Mouse (Mus musculus) liver, postnatal 0 days (tissue): ENCODE measurements around the gene Pard3. TPM values are rescaled to one million over a fixed set of nuclear protein-coding genes. Genes with fewer than 3 reads are reported as not detected.

Source experiments
- ATAC-seq: fragments of 200-750 bp; cut with Nextera tagmentation; 2 replicates; pipeline ENCODE4 v1.8.0; 2017; ENCODE audit warnings: mild to moderate bottlenecking, moderate library complexity
- DNase-seq: peaks from one replicate; pipeline ENCODE4 v3.0.0-alpha.2; 2016
- H3K27ac ChIP-seq: fragments of 300-500 bp; sonication (generic); 2 replicates; pipeline ENCODE4 v1.5.1; 2014; ENCODE audit warnings: antibody characterized with exemption, moderate library complexity, mild to moderate bottlenecking, low read depth
- H3K27me3 ChIP-seq: fragments of 300-500 bp; sonication (generic); 2 replicates; pipeline ENCODE4 v1.6.1; 2014; ENCODE audit warnings: low read length, control low read depth, mixed read lengths; ENCODE audit not compliant: insufficient read depth
- H3K36me3 ChIP-seq: fragments of 300-500 bp; sonication (generic); replicated peaks from 2 replicates; pipeline ENCODE4 v1.6.1; 2014; ENCODE audit warnings: mild to moderate bottlenecking, control low read depth, low read length, moderate library complexity, mixed read lengths; ENCODE audit not compliant: insufficient read depth
- H3K4me1 ChIP-seq: fragments of 300-500 bp; sonication (generic); 2 replicates; pipeline ENCODE4 v1.6.1; 2014; ENCODE audit warnings: antibody characterized with exemption, mild to moderate bottlenecking, control low read depth; ENCODE audit not compliant: insufficient read depth
- H3K4me2 ChIP-seq: fragments of 300-500 bp; sonication (generic); 2 replicates; pipeline ENCODE4 v1.6.1; 2014; ENCODE audit warnings: low read depth, mild to moderate bottlenecking, low read length, moderate library complexity, mixed read lengths
- H3K4me3 ChIP-seq: fragments of 300-500 bp; sonication (generic); 2 replicates; pipeline ENCODE4 v1.5.1; 2014; ENCODE audit warnings: low read depth, low read length
- H3K9ac ChIP-seq: fragments of 300-500 bp; sonication (generic); replicated peaks from 2 replicates; pipeline ENCODE4 v1.6.1; 2014; ENCODE audit warnings: mild to moderate bottlenecking, moderate library complexity
- H3K9me3 ChIP-seq: fragments of 300-500 bp; sonication (generic); 2 replicates; pipeline ENCODE4 v1.6.1; 2016; ENCODE audit warnings: mild to moderate bottlenecking, control low read depth, low read length, mixed read lengths
- CTCF ChIP-seq: sonication (generic); IDR thresholded peaks from 2 replicates; pipeline ENCODE4 v1.5.1; 2016; ENCODE audit warnings: antibody characterized with exemption, low read depth
- EP300 ChIP-seq: IDR thresholded peaks from 2 replicates; pipeline ENCODE4 v1.6.1; 2016; ENCODE audit warnings: antibody characterized with exemption, low read depth, mild to moderate bottlenecking
- WGBS: fragments of 180-500 bp; shearing (Covaris S2); extraction: QIAGEN DNeasy Blood & Tissue Kit; methylation state at CpG from one replicate; pipeline ENCODE4 v1.1.7; 2014; ENCODE audit not compliant: insufficient replicate concordance; 5-methylcytosine and 5-hydroxymethylcytosine counted together
- polyA plus RNA-seq: library from polyadenylated mRNA; unstranded; fragments of >200 nt; fragmentation: Nextera tagmentation; extraction: Ambion mirVana; gene quantifications from 2 replicates; pipeline ENCODE4 v1.2.1, GENCODE M21; 2015

Gene Pard3
- polyA plus RNA-seq, 1 experiment from 2014 or later: 10.2 TPM

- WGBS: 86% methylated on average over 1 of the region's 1 CpGs
- DNase-seq (no peak), ATAC-seq (no peak)
- Histone ChIP-seq H3K9ac (no peak overlapping the region), H3K27me3 (no peaks in the 10 kb centered on the region), H3K4me3 (no peak overlapping the region), H3K27ac (no peak overlapping the region), H3K9me3 (no peaks in the 10 kb centered on the region), H3K36me3 (no peaks in the 10 kb centered on the region), H3K4me2 (no peak overlapping the region), H3K4me1 (no peaks in the 10 kb centered on the region)
- TF ChIP-seq CTCF (no peak), EP300 (no peak)
Measured at GRCm38 (mm10) chr8:127570527-127570926, 506.8 kb downstream of the Pard3 start.

- ATAC-seq: no peak
- Histone ChIP-seq H3K27me3 (no peaks in the 10 kb centered on the region), H3K9me3 (no peaks in the 10 kb centered on the region), H3K27ac (no peak overlapping the region), H3K4me3 (no peak overlapping the region), H3K4me1 (no peaks in the 10 kb centered on the region), H3K4me2 (no peak overlapping the region), H3K36me3 (no peaks in the 10 kb centered on the region), H3K9ac (no peak overlapping the region)
- TF ChIP-seq EP300: no peak
- WGBS: 86% methylated on average over 4 of the region's 4 CpGs
- DNase-seq: no peak
Measured at GRCm38 (mm10) chr8:127572493-127572892, 508.8 kb downstream of the Pard3 start.

- Histone ChIP-seq H3K4me3 (no peak overlapping the region), H3K36me3 (no peaks in the 10 kb centered on the region), H3K4me2 (no peak overlapping the region), H3K27ac (no peak overlapping the region), H3K4me1 (no peaks in the 10 kb centered on the region), H3K9me3 (no peaks in the 10 kb centered on the region), H3K9ac (no peak overlapping the region), H3K27me3 (no peaks in the 10 kb centered on the region)
- WGBS: 79% methylated on average over 4 of the region's 4 CpGs
- DNase-seq (no peak), ATAC-seq (no peak)
- TF ChIP-seq CTCF (no peak), EP300 (no peak)
Measured at GRCm38 (mm10) chr8:127576657-127577056, 513.0 kb downstream of the Pard3 start.

GRCm38 (mm10) chr8:127577656-127578055, 514.0 kb downstream of the Pard3 start:
- Histone ChIP-seq H3K4me2 (no peak overlapping the region), H3K4me3 (no peak overlapping the region), H3K4me1 (no peaks in the 10 kb centered on the region), H3K27ac (no peak overlapping the region), H3K27me3 (no peaks in the 10 kb centered on the region), H3K36me3 (no peaks in the 10 kb centered on the region), H3K9me3 (no peaks in the 10 kb centered on the region), H3K9ac (no peak overlapping the region)
- ATAC-seq (no peak), DNase-seq (no peak)
- no peak for TF ChIP-seq CTCF
- TF ChIP-seq EP300: no peak
- WGBS: 76% methylated on average over 6 of the region's 6 CpGs

- Histone ChIP-seq H3K9me3 (no peaks in the 10 kb centered on the region), H3K27ac (no peak overlapping the region), H3K4me3 (no peak overlapping the region), H3K27me3 (no peaks in the 10 kb centered on the region), H3K36me3 (no peaks in the 10 kb centered on the region), H3K4me1 (no peaks in the 10 kb centered on the region), H3K4me2 (no peak overlapping the region), H3K9ac (no peak overlapping the region)
- TF ChIP-seq CTCF (no peak), EP300 (no peak)
- whole genome bisulfite sequencing: 85% methylated on average over 9 of the region's 9 CpGs
- no peak for DNase-seq
- no peak for ATAC-seq
Measured at GRCm38 (mm10) chr8:127579436-127579835, 515.7 kb downstream of the Pard3 start.

GRCm38 (mm10) chr8:127583429-127583828, 519.7 kb downstream of the Pard3 start:
- no peak overlapping the region for H3K4me2 ChIP-seq
- TF ChIP-seq EP300 (no peak), CTCF (no peak)
- H3K36me3 ChIP-seq: no peaks in the 10 kb centered on the region
- no peak overlapping the region for H3K9ac ChIP-seq
- DNase-seq (no peak), ATAC-seq (no peak)
- H3K4me1 ChIP-seq: no peaks in the 10 kb centered on the region
- H3K27ac ChIP-seq: no peak overlapping the region
- no peaks in the 10 kb centered on the region for H3K27me3 ChIP-seq
- no peak overlapping the region for H3K4me3 ChIP-seq
- no peaks in the 10 kb centered on the region for H3K9me3 ChIP-seq
- WGBS: 74% methylated on average over 2 of the region's 2 CpGs

GRCm38 (mm10) chr8:127585618-127586017, 521.9 kb downstream of the Pard3 start:
- Histone ChIP-seq H3K4me2 (no peak overlapping the region), H3K27me3 (no peaks in the 10 kb centered on the region), H3K4me1 (no peaks in the 10 kb centered on the region), H3K27ac (no peak overlapping the region), H3K36me3 (no peaks in the 10 kb centered on the region), H3K9me3 (no peaks in the 10 kb centered on the region), H3K4me3 (no peak overlapping the region), H3K9ac (no peak overlapping the region)
- WGBS: 83% methylated on average over 8 of the region's 8 CpGs
- TF ChIP-seq CTCF (no peak), EP300 (no peak)
- ATAC-seq (no peak), DNase-seq (no peak)
